Mouse (Mus musculus): Measurements from ENCODE around the gene Cd3g. TPM values are rescaled to one million over a fixed set of nuclear protein-coding genes. Genes with fewer than 3 reads are reported as not detected.
A peak's percentile ranks its signal among the peaks of the same experiment; 100 is the strongest.
"Not testable (repeated sequence)": the region's sequence is repeated elsewhere in the genome, so short reads cannot be mapped to it uniquely, and the experiment has no call there.

The Cd3g gene
- polyA plus RNA-seq, 1 experiment from 2014 or later = not detected

GRCm38 (mm10) chr9:44982081-44982480, 1.9 kb upstream of the Cd3g start:
- H3K4me2 ChIP-seq = no peak overlapping the region
- H3K27me3 ChIP-seq (replicated peaks) = no peaks in the 10 kb centered on the region
- no peaks in the 10 kb centered on the region for H3K9me3 ChIP-seq
- H3K4me1 ChIP-seq = no peaks in the 10 kb centered on the region
- H3K4me3 ChIP-seq = no peak overlapping the region
- WGBS = 87% methylated on average over 8 of the region's 8 CpGs
- H3K27ac ChIP-seq = no peak overlapping the region
- H3K36me3 ChIP-seq (replicated peaks) = no peaks in the 10 kb centered on the region
- H3K9ac ChIP-seq = no peak overlapping the region
- ATAC-seq (replicated peaks) = no peak

- no peak within 1 kb of the TSS for H3K4me2 ChIP-seq
- no peaks in the 10 kb centered on the region for H3K36me3 ChIP-seq (replicated peaks)
- no peak within 1 kb of the TSS for H3K9ac ChIP-seq
- no peaks in the 10 kb centered on the region for H3K9me3 ChIP-seq
- H3K27me3 ChIP-seq (replicated peaks) = no peaks in the 10 kb centered on the region
- no peaks in the 10 kb centered on the region for H3K4me1 ChIP-seq
- no peak within 1 kb of the TSS for H3K4me3 ChIP-seq
- no peak for ATAC-seq (replicated peaks)
- no peak within 1 kb of the TSS for H3K27ac ChIP-seq
- WGBS = 77% methylated on average over 4 of the region's 4 CpGs
Measured at GRCm38 (mm10) chr9:44981676-44982075, 1.4 kb upstream of the Cd3g start, which contains the start of gene Cd3d. Gene Cd3d (plus strand): TSS chr9:44981786.

GRCm38 (mm10) chr9:44981104-44981503, 873 bp upstream of the Cd3g start:
- no peak overlapping the region for H3K9ac ChIP-seq
- no peak overlapping the region for H3K4me2 ChIP-seq
- H3K4me3 ChIP-seq = no peak overlapping the region
- no peaks in the 10 kb centered on the region for H3K36me3 ChIP-seq (replicated peaks)
- no peak overlapping the region for H3K27ac ChIP-seq
- H3K9me3 ChIP-seq = no peaks in the 10 kb centered on the region
- no peak for ATAC-seq (replicated peaks)
- H3K27me3 ChIP-seq (replicated peaks) = no peaks in the 10 kb centered on the region; the same call in 1 of the 2 replicates
- H3K4me1 ChIP-seq = no peaks in the 10 kb centered on the region
- 89% methylated on average over 2 of the region's 2 CpGs for WGBS

- 78% methylated on average over 7 of the region's 7 CpGs for WGBS
- Histone ChIP-seq H3K36me3 (replicated peaks) (no peaks in the 10 kb centered on the region), H3K4me1 (no peaks in the 10 kb centered on the region), H3K9ac (no peak overlapping the region), H3K27me3 (replicated peaks) (no peaks in the 10 kb centered on the region; the same call in 1 of the 2 replicates), H3K27ac (no peak overlapping the region), H3K4me3 (no peak overlapping the region), H3K4me2 (no peak overlapping the region), H3K9me3 (no peaks in the 10 kb centered on the region)
- no peak for ATAC-seq (replicated peaks)
Measured at GRCm38 (mm10) chr9:44979806-44980205, 425 bp downstream of the Cd3g start.

- no peak overlapping the region for H3K27ac ChIP-seq
- H3K4me2 ChIP-seq = no peak overlapping the region
- WGBS = 82% methylated on average over 6 of the region's 6 CpGs
- no peak overlapping the region for H3K4me3 ChIP-seq
- no peak overlapping the region for H3K9ac ChIP-seq
- peaks cover 3% of the 10 kb centered on the region for H3K27me3 ChIP-seq (replicated peaks)
- H3K9me3 ChIP-seq = no peaks in the 10 kb centered on the region
- ATAC-seq (replicated peaks) = no peak
- no peaks in the 10 kb centered on the region for H3K36me3 ChIP-seq (replicated peaks)
- H3K4me1 ChIP-seq = no peaks in the 10 kb centered on the region
Measured at GRCm38 (mm10) chr9:44977813-44978212, 2.4 kb downstream of the Cd3g start.

GRCm38 (mm10) chr9:44969450-44969849, 10.8 kb downstream of the Cd3g start:
- no peak overlapping the region for H3K4me3 ChIP-seq
- H3K9me3 ChIP-seq = no peaks in the 10 kb centered on the region
- no peak overlapping the region for H3K27ac ChIP-seq
- H3K9ac ChIP-seq = no peak overlapping the region
- WGBS = 74% methylated on average over 1 of the region's 1 CpGs
- ATAC-seq (replicated peaks) = no peak
- peaks cover 12% of the 10 kb centered on the region for H3K27me3 ChIP-seq (replicated peaks)
- H3K36me3 ChIP-seq (replicated peaks) = no peaks in the 10 kb centered on the region
- H3K4me2 ChIP-seq = no peak overlapping the region
- H3K4me1 ChIP-seq = peaks cover 11% of the 10 kb centered on the region

- H3K4me3 ChIP-seq; H3K9ac ChIP-seq; H3K36me3 ChIP-seq (replicated peaks); H3K27me3 ChIP-seq (replicated peaks); H3K9me3 ChIP-seq; H3K27ac ChIP-seq; H3K4me2 ChIP-seq; ATAC-seq (replicated peaks): not testable (repeated sequence)
- peaks cover 15% of the 10 kb centered on the region for H3K4me1 ChIP-seq
- WGBS = 88% methylated on average over 5 of the region's 5 CpGs
Measured at GRCm38 (mm10) chr9:44967763-44968162, 12.5 kb downstream of the Cd3g start.

GRCm38 (mm10) chr9:44966815-44967242, 13.4 kb downstream of the Cd3g start:
- Histone ChIP-seq H3K4me2 (no peak overlapping the region), H3K9me3 (no peaks in the 10 kb centered on the region), H3K4me3 (no peak overlapping the region), H3K27ac (no peak overlapping the region), H3K27me3 (replicated peaks) (0 out of 2 replicates have a peak, but pooled peaks cover 6% of the 10 kb centered on the region), H3K36me3 (replicated peaks) (0 out of 2 replicates have a peak, but pooled peaks cover 2% of the 10 kb centered on the region), H3K4me1 (peaks cover 15% of the 10 kb centered on the region), H3K9ac (no peak overlapping the region)
- ATAC-seq (replicated peaks) = no peak
- WGBS = 27% methylated on average over 3 of the region's 3 CpGs

- no peaks in the 10 kb centered on the region for H3K9me3 ChIP-seq
- H3K36me3 ChIP-seq (replicated peaks) = peaks cover 7% of the 10 kb centered on the region; the same call in 1 of the 2 replicates
- peak overlapping the region; percentile 80 for H3K27ac ChIP-seq
- peak; percentile 68 for ATAC-seq (replicated peaks)
- H3K9ac ChIP-seq = peak overlapping the region; percentile 51
- peaks cover 15% of the 10 kb centered on the region for H3K4me1 ChIP-seq
- H3K27me3 ChIP-seq (replicated peaks) = 0 out of 2 replicates have a peak, but pooled peaks cover 3% of the 10 kb centered on the region
- H3K4me3 ChIP-seq = peak overlapping the region; percentile 93
- WGBS = 13% methylated on average over 10 of the region's 10 CpGs
- H3K4me2 ChIP-seq = peak overlapping the region; percentile 86
Measured at GRCm38 (mm10) chr9:44965833-44966466, 14.3 kb downstream of the Cd3g start.

GRCm38 (mm10) chr9:44965126-44965832, 15.0 kb downstream of the Cd3g start, which contains the start of gene Ube4a:
Gene Ube4a (minus strand): TSS chr9:44965600.
- Histone ChIP-seq H3K27me3 (replicated peaks) (0 out of 2 replicates have a peak, but pooled peaks cover under 1% of the 10 kb centered on the region), H3K27ac (peak within 1 kb of the TSS; percentile 80), H3K4me1 (peaks cover 15% of the 10 kb centered on the region), H3K4me3 (peak within 1 kb of the TSS; percentile 93), H3K36me3 (replicated peaks) (peaks cover 7% of the 10 kb centered on the region; the same call in 1 of the 2 replicates), H3K9me3 (no peaks in the 10 kb centered on the region), H3K4me2 (peak within 1 kb of the TSS; percentile 86), H3K9ac (peak within 1 kb of the TSS; percentile 80)
- ATAC-seq (replicated peaks) = peak; percentile 94
- WGBS = under 1% methylated on average over 39 of the region's 39 CpGs

- Histone ChIP-seq H3K9me3 (no peaks in the 10 kb centered on the region), H3K4me3 (no peak overlapping the region), H3K4me2 (no peak overlapping the region), H3K27ac (no peak overlapping the region), H3K9ac (no peak overlapping the region), H3K27me3 (replicated peaks) (no peaks in the 10 kb centered on the region), H3K36me3 (replicated peaks) (peaks cover 69% of the 10 kb centered on the region), H3K4me1 (no peaks in the 10 kb centered on the region)
- 97% methylated on average over 3 of the region's 3 CpGs for WGBS
- no peak for ATAC-seq (replicated peaks)
Measured at GRCm38 (mm10) chr9:44954432-44954831, 25.8 kb downstream of the Cd3g start.

GRCm38 (mm10) chr9:44947836-44948235, 32.4 kb downstream of the Cd3g start:
- Histone ChIP-seq H3K9ac (no peak overlapping the region), H3K9me3 (no peaks in the 10 kb centered on the region), H3K27ac (no peak overlapping the region), H3K36me3 (replicated peaks) (peaks cover 76% of the 10 kb centered on the region), H3K4me2 (no peak overlapping the region), H3K27me3 (replicated peaks) (no peaks in the 10 kb centered on the region), H3K4me3 (no peak overlapping the region), H3K4me1 (no peaks in the 10 kb centered on the region)
- 92% methylated on average over 5 of the region's 5 CpGs for whole genome bisulfite sequencing
- no peak for ATAC-seq (replicated peaks)
